Mouse (Mus musculus) stomach, embryonic 15.5 days (tissue): ENCODE results near the gene Col16a1. TPM values are rescaled to one million over a fixed set of nuclear protein-coding genes. Genes with fewer than 3 reads are reported as not detected.

Source experiments
- ATAC-seq: fragments of 200-750 bp; cut with Nextera tagmentation; 2 replicates; pipeline ENCODE4 v1.8.0; 2017; ENCODE audit warnings: low read depth, moderate number of reproducible peaks, moderate TSS enrichment; ENCODE audit not compliant: insufficient read depth, low FRiP score
- H3K27ac ChIP-seq: fragments of 300-500 bp; sonication (generic); 2 replicates; pipeline ENCODE4 v1.5.1; 2015; ENCODE audit warnings: mild to moderate bottlenecking, inconsistent platforms
- H3K27me3 ChIP-seq: fragments of 300-500 bp; sonication (generic); replicated peaks from 2 replicates; pipeline ENCODE4 v1.6.1; 2015; ENCODE audit warnings: inconsistent platforms
- H3K36me3 ChIP-seq: fragments of 300-500 bp; sonication (generic); 2 replicates; pipeline ENCODE4 v1.6.1; 2015; ENCODE audit warnings: inconsistent platforms
- H3K4me1 ChIP-seq: fragments of 300-500 bp; sonication (generic); 2 replicates; pipeline ENCODE4 v1.6.1; 2015; ENCODE audit warnings: inconsistent platforms
- H3K4me2 ChIP-seq: fragments of 300-500 bp; sonication (generic); 2 replicates; pipeline ENCODE4 v1.6.1; 2015; ENCODE audit warnings: mild to moderate bottlenecking, inconsistent platforms
- H3K4me3 ChIP-seq: fragments of 300-500 bp; sonication (generic); replicated peaks from 2 replicates; pipeline ENCODE4 v1.5.1; 2015; ENCODE audit warnings: inconsistent platforms
- H3K9ac ChIP-seq: fragments of 300-500 bp; sonication (generic); 2 replicates; pipeline ENCODE4 v1.6.1; 2015; ENCODE audit warnings: inconsistent platforms
- H3K9me3 ChIP-seq: fragments of 300-500 bp; sonication (generic); 2 replicates; pipeline ENCODE4 v1.6.1; 2016; ENCODE audit warnings: inconsistent platforms
- WGBS: fragments of 180-500 bp; shearing (Covaris S2); methylation state at CpG from one replicate; pipeline ENCODE4 v1.1.7; 2015; 5-methylcytosine and 5-hydroxymethylcytosine counted together
- polyA plus RNA-seq: library from polyadenylated mRNA; unstranded; fragments of >200 nt; fragmentation: Nextera tagmentation; extraction: Ambion mirVana; gene quantifications from 2 replicates; pipeline ENCODE4 v1.2.1, GENCODE M21; 2015

The Col16a1 gene
- polyA plus RNA-seq, 1 experiment from 2014 or later, result 91.5 TPM

DNA sequence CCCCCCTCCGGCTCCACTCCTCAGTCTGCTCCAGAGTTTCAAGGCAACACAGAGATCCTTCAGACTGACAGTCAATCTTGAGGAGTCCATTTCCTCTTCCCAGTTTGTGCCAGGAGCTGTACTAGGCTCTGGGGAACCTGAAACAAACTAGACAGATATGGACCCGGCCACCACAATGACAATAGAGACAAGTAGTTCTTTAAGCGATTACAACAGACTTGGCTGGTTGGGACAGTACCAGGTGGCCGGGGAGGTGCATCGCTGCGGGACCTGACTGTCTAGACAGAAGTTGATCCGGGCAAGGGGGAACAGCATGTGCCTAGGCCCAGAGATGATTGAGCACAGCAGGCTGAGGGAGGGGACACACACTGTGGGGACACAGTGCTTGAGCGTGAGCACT is 53.5 kb downstream of the Col16a1 start:
- Histone ChIP-seq H3K27me3 (no peaks in the 10 kb centered on the region), H3K4me2 (no peak overlapping the region), H3K4me3 (no peak overlapping the region), H3K9ac (no peak overlapping the region), H3K4me1 (peaks cover 14% of the 10 kb centered on the region), H3K9me3 (no peaks in the 10 kb centered on the region), H3K36me3 (no peaks in the 10 kb centered on the region), H3K27ac (peak overlapping the region; percentile 33; the same call in 1 of the 2 replicates)
- 35% methylated on average over 8 of the region's 8 CpGs for WGBS
- ATAC-seq, result no peak

DNA sequence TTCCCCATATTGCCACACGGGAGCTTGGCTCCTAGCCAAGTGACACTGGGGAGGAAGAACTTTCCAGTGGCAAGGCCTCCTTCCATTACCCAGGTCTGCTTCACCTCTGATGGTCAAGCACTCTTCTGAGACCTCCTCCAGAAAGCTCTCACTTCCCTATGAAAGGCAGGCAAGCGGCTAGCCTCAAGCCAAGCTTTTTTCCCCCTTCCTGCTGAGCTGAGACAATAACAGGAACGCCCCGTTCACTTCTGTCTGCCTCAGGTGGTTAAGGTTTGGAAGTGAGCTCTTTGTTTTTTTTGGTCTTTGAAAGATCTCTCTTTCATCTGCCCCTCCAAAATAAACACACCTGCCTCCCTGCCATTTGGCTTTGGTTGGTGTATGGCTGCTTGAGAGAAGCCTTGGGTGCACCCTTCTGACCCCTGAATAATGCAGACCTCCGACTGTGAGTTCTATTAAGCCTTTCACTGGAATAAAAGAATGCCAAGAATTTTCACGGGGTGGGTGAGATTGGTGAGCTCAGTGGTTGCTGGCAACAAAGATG is 54.5 kb downstream of the Col16a1 start, which contains the start of gene Pef1:
Gene Pef1 (plus strand): TSS at position 448 of the 541 bp plus-strand sequence.
- WGBS, result 7% methylated on average over 6 of the region's 6 CpGs

DNA sequence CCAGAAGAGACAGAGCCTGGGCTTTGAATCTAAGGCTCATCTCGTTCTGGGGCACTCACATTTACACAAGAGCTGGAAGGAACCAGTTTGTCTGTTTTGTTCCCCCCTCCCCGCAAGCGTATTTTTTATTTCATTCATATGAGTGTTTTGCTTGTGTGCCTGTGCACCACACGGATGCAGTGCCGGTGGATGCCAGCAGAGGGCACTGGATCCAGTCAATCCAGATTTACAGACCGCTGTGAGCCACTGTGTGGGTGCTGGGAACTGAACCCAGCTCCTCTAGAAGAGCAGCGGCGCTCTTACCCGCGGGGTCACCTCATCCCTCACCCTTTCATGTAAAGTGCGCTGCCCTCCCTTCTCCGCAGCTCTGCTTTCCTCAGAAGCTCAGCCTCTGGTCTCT is 56.0 kb downstream of the Col16a1 start:
- H3K27ac ChIP-seq, result no peak overlapping the region

More for the DNA sequence above, 54.5 kb downstream of the Col16a1 start, which contains the start of gene Pef1:
- Histone ChIP-seq H3K4me1 (peaks cover 14% of the 10 kb centered on the region), H3K27me3 (no peaks in the 10 kb centered on the region), H3K9ac (no peak within 1 kb of the TSS), H3K9me3 (no peaks in the 10 kb centered on the region), H3K4me2 (no peak within 1 kb of the TSS), H3K4me3 (no peak within 1 kb of the TSS), H3K36me3 (no peaks in the 10 kb centered on the region), H3K27ac (peak within 1 kb of the TSS; percentile 33; the same call in 1 of the 2 replicates)
- ATAC-seq, result peak; percentile 24; the same call in 1 of the 2 replicates

DNA sequence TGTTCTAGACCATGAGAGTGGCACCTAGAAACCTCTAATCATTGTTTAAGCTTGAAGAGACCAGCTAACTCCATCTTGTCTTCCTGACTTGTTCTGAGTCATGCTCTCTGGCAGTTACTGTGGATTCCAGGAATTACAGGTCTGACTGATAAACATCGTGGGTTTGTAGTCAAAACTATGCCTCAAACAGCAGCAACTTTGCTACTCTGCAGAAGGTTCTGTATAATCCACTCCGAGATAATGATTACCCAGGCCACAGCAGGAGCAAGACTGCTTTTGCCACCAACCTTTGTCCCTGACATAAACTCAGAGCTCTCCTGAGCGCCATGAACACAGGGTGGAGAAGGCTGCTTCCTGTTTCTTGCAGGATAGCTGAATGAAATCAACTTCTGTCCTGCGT is 56.9 kb downstream of the Col16a1 start:
- H3K4me2 ChIP-seq, result no peak overlapping the region
- H3K4me3 ChIP-seq, result no peak overlapping the region
- peaks cover 25% of the 10 kb centered on the region for H3K4me1 ChIP-seq
- H3K9ac ChIP-seq, result no peak overlapping the region
- WGBS, result 53% methylated on average over 4 of the region's 4 CpGs
- H3K36me3 ChIP-seq, result no peaks in the 10 kb centered on the region
- no peak for ATAC-seq
- no peaks in the 10 kb centered on the region for H3K27me3 ChIP-seq
- H3K9me3 ChIP-seq, result no peaks in the 10 kb centered on the region
- no peak overlapping the region for H3K27ac ChIP-seq

More for the DNA sequence above, 56.0 kb downstream of the Col16a1 start:
- Histone ChIP-seq H3K9me3 (no peaks in the 10 kb centered on the region), H3K4me3 (no peak overlapping the region), H3K4me1 (peaks cover 20% of the 10 kb centered on the region), H3K4me2 (no peak overlapping the region), H3K36me3 (no peaks in the 10 kb centered on the region), H3K27me3 (no peaks in the 10 kb centered on the region), H3K9ac (no peak overlapping the region)
- 78% methylated on average over 12 of the region's 12 CpGs for WGBS
- ATAC-seq, result no peak

DNA sequence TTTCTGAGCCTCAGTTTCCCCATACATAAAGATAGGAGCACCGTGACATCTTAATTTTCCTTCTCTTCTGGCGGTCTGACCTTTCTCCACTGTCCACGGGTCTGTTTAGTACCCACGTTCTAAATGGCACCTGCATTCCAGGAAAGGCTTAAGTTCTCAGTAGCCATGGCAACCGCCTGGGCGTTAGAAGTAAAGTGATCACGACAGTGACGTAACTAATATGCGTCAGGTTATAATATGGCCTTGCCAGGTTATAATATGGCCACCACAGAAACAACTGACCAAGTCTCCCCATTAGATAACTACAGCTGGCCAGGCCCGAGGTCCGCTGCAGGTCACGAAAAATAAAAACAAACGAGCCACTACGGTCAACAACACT is 59.4 kb downstream of the Col16a1 start:
- Histone ChIP-seq H3K36me3 (no peaks in the 10 kb centered on the region), H3K4me3 (peak overlapping the region; percentile 80), H3K4me1 (peaks cover 26% of the 10 kb centered on the region), H3K9ac (no peak overlapping the region), H3K4me2 (peak overlapping the region; percentile 58), H3K27me3 (no peaks in the 10 kb centered on the region), H3K27ac (no peak overlapping the region), H3K9me3 (no peaks in the 10 kb centered on the region)
- no peak for ATAC-seq
- WGBS, result 11% methylated on average over 14 of the region's 14 CpGs

DNA sequence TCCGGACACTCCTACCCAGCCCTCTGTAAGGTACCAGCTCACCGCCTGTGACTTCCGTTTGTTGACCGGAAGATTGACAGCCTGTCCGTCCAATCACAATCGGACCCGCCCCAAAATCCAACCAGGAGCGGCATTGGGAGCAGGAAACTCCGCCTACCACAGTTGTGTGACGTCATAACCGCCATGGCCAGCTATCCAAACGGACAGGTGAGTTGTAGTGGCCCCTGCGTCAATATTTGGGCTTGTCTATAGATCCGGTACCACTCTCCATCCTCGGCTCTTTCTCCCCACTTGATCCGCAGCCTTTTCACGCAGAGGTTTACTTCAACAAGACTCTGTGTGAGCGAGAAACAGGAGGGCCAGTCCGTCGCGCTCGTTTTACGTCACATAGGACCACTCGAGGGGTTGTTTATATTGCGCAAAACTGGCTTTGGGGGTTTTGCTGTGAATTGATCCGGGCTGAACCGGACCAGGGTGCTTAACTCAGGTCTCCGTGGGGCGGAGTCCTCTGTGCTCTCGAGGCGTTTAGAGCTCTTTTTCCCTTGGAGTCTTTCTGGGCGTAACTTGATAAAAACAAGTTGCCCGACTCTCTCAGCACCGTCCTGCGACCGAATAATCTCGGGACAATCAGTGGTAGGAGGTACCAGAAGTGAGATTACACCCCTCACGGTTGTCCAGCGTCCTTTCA is 59.9 kb downstream of the Col16a1 start:
- Histone ChIP-seq H3K4me3 (peak overlapping the region; percentile 80), H3K27me3 (no peaks in the 10 kb centered on the region), H3K36me3 (no peaks in the 10 kb centered on the region), H3K9ac (peak overlapping the region; percentile 47), H3K9me3 (no peaks in the 10 kb centered on the region), H3K4me1 (peaks cover 21% of the 10 kb centered on the region; the same call in 1 of the 2 replicates), H3K27ac (peak overlapping the region; percentile 77), H3K4me2 (peak overlapping the region; percentile 58)
- whole genome bisulfite sequencing, result under 1% methylated on average over 39 of the region's 39 CpGs
- peak; percentile 92 for ATAC-seq

DNA sequence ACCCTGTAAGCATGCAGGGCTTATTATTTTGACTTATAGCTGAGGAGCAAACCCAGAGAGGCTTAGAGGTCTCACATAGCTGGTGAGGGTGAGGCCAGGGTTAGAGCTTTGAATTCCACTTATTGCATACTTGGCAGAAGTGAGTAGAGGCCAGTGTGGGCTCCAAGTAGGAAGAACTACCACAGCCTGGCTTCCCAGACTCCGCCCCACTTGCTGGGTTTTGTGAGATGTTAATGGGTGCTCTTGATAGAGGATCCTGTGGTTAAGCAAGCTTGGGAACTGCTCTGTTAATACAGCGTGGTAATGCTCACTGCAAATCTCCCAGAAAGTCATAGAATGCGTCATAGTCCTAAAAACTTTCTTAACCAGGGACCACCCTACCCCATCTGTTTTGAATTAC is 61.3 kb downstream of the Col16a1 start:
- Histone ChIP-seq H3K9me3 (no peaks in the 10 kb centered on the region), H3K27me3 (no peaks in the 10 kb centered on the region), H3K9ac (no peak overlapping the region), H3K4me3 (no peak overlapping the region), H3K4me1 (peaks cover 20% of the 10 kb centered on the region; the same call in 1 of the 2 replicates), H3K4me2 (peak overlapping the region; percentile 58), H3K27ac (no peak overlapping the region), H3K36me3 (no peaks in the 10 kb centered on the region)
- ATAC-seq, result no peak
- 83% methylated on average over 3 of the region's 3 CpGs for WGBS

DNA sequence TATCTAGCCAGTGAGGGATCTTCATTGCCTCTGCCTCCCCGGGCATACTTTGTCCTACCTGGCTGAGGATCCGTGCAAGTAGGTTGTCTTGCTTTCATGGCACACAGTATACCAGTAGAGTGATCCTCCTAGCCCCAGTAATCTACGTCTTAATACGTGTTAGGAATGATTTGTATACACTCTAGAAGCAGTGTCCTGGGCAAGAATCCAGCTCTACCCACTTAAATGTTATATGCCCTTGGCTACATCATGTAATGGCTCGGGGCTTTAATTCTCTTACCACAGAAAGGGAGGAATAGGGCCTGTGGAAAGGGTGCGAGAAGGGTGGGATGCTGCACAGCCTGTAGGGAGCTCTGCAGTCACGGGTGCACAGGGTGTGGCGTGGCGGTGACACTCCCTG is 62.0 kb downstream of the Col16a1 start:
- Histone ChIP-seq H3K27me3 (no peaks in the 10 kb centered on the region), H3K9ac (no peak overlapping the region), H3K27ac (no peak overlapping the region), H3K4me2 (no peak overlapping the region), H3K36me3 (no peaks in the 10 kb centered on the region), H3K4me3 (no peak overlapping the region), H3K4me1 (peaks cover 20% of the 10 kb centered on the region; the same call in 1 of the 2 replicates), H3K9me3 (no peaks in the 10 kb centered on the region)
- ATAC-seq, result no peak
- 81% methylated on average over 9 of the region's 9 CpGs for WGBS

DNA sequence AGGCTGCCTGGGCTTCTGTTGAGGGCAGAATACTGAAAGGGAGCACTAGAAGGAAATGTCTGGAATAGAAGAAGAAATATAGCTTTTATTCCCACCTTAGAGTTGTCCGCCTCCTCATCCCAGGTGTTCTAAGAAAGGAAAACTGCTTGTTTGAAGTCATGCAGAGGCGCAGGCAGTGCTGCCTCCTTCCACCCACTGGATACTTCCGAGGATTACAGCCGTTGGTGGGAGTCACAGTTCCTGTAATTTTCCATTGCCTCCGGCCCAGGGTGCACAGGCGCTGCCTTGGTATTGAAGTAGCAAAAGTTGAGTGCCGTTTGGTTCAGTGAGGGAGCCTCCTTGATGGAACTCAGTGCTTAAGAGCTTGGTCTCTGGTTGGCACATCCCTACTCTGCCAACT is 62.5 kb downstream of the Col16a1 start:
- no peak overlapping the region for H3K9ac ChIP-seq
- no peak overlapping the region for H3K4me2 ChIP-seq
- peaks cover 20% of the 10 kb centered on the region; the same call in 1 of the 2 replicates for H3K4me1 ChIP-seq
- H3K4me3 ChIP-seq, result no peak overlapping the region
- ATAC-seq, result no peak
- H3K27ac ChIP-seq, result no peak overlapping the region
- no peaks in the 10 kb centered on the region for H3K9me3 ChIP-seq
- 81% methylated on average over 7 of the region's 7 CpGs for WGBS
- no peaks in the 10 kb centered on the region for H3K27me3 ChIP-seq
- H3K36me3 ChIP-seq, result no peaks in the 10 kb centered on the region

DNA sequence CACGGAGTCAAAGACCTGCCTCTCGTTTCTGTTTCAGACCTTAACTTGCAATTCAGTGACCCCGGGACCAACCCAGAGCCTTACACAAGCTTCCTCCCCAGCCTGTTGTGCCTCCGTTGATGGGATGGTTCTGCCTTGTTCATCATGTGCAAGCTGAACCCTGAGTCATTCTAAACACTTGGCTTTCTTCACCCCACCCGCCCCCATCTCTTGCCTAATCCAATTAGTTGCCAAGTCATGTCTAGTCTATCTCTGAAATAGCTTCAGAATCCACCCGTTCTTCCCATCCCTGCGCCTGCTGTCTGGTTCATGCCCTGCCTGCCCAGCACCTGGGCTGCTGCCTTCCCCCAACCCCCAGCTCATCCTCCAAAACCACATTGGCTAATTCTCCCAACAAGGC is 64.7 kb downstream of the Col16a1 start:
- H3K4me3 ChIP-seq, result no peak overlapping the region
- 56% methylated on average over 7 of the region's 7 CpGs for WGBS
- H3K9me3 ChIP-seq, result no peaks in the 10 kb centered on the region

DNA sequence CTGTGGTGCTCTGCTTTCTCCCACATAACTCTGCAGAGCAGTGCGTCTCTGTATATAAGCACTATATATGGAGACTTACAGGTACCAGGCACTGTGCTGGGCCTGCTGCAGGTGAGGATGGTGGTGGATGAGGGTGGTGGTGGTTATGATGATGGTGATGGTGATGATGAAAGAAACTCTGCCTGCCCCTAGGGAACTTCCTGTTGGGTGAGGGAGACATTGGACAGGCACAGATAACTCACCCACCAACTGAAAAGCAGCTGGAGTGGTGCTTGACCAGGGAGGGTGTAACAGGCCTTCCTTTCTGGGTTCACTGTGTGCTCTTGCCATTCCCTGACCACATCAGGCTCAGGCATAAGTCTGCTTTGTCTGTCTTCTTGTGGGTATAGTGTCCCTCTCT is 65.1 kb downstream of the Col16a1 start:
- peaks cover 20% of the 10 kb centered on the region; the same call in 1 of the 2 replicates for H3K4me1 ChIP-seq
- H3K4me2 ChIP-seq, result no peak overlapping the region
- H3K4me3 ChIP-seq, result no peak overlapping the region
- no peak overlapping the region for H3K27ac ChIP-seq
- no peak for ATAC-seq
- no peaks in the 10 kb centered on the region for H3K27me3 ChIP-seq
- H3K9ac ChIP-seq, result no peak overlapping the region
- 90% methylated on average over 1 of the region's 1 CpGs for WGBS
- no peaks in the 10 kb centered on the region for H3K9me3 ChIP-seq
- H3K36me3 ChIP-seq, result no peaks in the 10 kb centered on the region

More for the DNA sequence above, 64.7 kb downstream of the Col16a1 start:
- no peaks in the 10 kb centered on the region for H3K36me3 ChIP-seq
- H3K4me2 ChIP-seq, result no peak overlapping the region
- peaks cover 20% of the 10 kb centered on the region; the same call in 1 of the 2 replicates for H3K4me1 ChIP-seq
- H3K27me3 ChIP-seq, result no peaks in the 10 kb centered on the region
- no peak overlapping the region for H3K27ac ChIP-seq
- no peak for ATAC-seq
- no peak overlapping the region for H3K9ac ChIP-seq

DNA sequence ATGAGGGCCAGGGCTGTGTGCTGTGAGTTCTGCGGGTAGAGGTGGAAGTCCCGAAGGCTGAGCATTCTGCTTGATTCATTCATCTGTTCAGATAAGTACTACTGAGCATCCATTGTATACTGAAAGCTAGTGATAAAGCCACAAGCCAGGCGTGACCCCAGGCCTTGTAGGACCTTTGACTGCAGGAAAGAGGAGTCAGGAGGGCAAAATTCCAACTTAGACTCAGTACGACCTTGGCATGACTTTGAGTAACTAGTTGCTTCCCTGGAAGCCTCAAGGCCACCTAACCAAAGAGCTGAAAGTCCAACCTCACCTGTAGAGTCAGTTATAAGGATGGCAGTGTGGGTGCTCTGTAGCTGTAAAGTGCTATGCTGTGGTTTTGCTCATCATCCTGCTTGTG is 73.1 kb downstream of the Col16a1 start:
- Histone ChIP-seq H3K4me1 (0 out of 2 replicates have a peak, but pooled peaks cover 3% of the 10 kb centered on the region), H3K4me3 (no peak overlapping the region), H3K36me3 (peaks cover 29% of the 10 kb centered on the region), H3K4me2 (no peak overlapping the region), H3K9ac (no peak overlapping the region), H3K9me3 (no peaks in the 10 kb centered on the region), H3K27me3 (no peaks in the 10 kb centered on the region), H3K27ac (no peak overlapping the region)
- no peak for ATAC-seq
- 79% methylated on average over 4 of the region's 4 CpGs for WGBS
